Mouse (Mus musculus) MEL (cell line): ENCODE data around the gene Nhlrc4. TPM values are rescaled to one million over a fixed set of nuclear protein-coding genes. Genes with fewer than 3 reads are reported as not detected.

Experiments
- DNase-seq: peaks from one replicate; pipeline ENCODE4 v3.0.0; 2011; ENCODE audit warnings: low read depth, low spot score
- H3K27ac ChIP-seq: 2 replicates; pipeline ENCODE4 v1.5.1; 2012; ENCODE audit warnings: low read depth, mild to moderate bottlenecking, control low read depth, low read length, moderate library complexity; ENCODE audit not compliant: control insufficient read depth
- H3K27me3 ChIP-seq, 2 experiments: fragments of 150-350 bp in 1 of 2; sonication (generic) in 1 of 2; 2 replicates each; pipeline ENCODE4 v1.6.1; 2012; ENCODE audit warnings: low read length in 2 of 2, mild to moderate bottlenecking in 2 of 2, improper control_type of control experiment in 1 of 2, moderate library complexity in 1 of 2; ENCODE audit not compliant: insufficient read depth in 2 of 2, control insufficient read depth in 1 of 2
- H3K36me3 ChIP-seq, 2 experiments: 2 replicates each; pipeline ENCODE4 v1.6.1; 2012 to 2014; ENCODE audit warnings: low read length in 2 of 2, improper control_type of control experiment in 1 of 2, inconsistent platforms in 1 of 2, mild to moderate bottlenecking in 1 of 2; ENCODE audit not compliant: insufficient read depth in 2 of 2, control insufficient read depth in 1 of 2
- H3K4me1 ChIP-seq, 2 experiments: fragments of 150-350 bp in 1 of 2; sonication (generic) in 1 of 2; 2 replicates each; pipeline ENCODE4 v1.6.1; 2012; ENCODE audit warnings: low read length in 2 of 2, improper control_type of control experiment in 1 of 2, mild to moderate bottlenecking in 1 of 2; ENCODE audit not compliant: insufficient read depth in 2 of 2, control insufficient read depth in 1 of 2
- H3K4me3 ChIP-seq, 2 experiments: fragments of 150-350 bp in 1 of 2; sonication (generic) in 1 of 2; 2 replicates each; pipeline ENCODE4 v1.5.1; 2012; ENCODE audit warnings: low read depth in 2 of 2, low read length in 2 of 2, mild to moderate bottlenecking in 2 of 2, moderate library complexity in 2 of 2, control low read depth in 1 of 2, improper control_type of control experiment in 1 of 2; ENCODE audit not compliant: control insufficient read depth in 1 of 2, insufficient read depth in 1 of 2
- H3K79me2 ChIP-seq: 2 replicates; pipeline ENCODE4 v1.6.1; 2012; ENCODE audit warnings: mild to moderate bottlenecking, low read length, moderate library complexity; ENCODE audit not compliant: control insufficient read depth, poor library complexity, insufficient read depth
- H3K9ac ChIP-seq: 2 replicates; pipeline ENCODE4 v1.6.1; 2012; ENCODE audit warnings: low read depth, mild to moderate bottlenecking, control low read depth, low read length, moderate library complexity; ENCODE audit not compliant: control insufficient read depth, poor library complexity, severe bottlenecking
- H3K9me3 ChIP-seq: fragments of 150-350 bp; sonication (generic); replicated peaks from 2 replicates; pipeline ENCODE4 v1.6.1; 2012; ENCODE audit warnings: mild to moderate bottlenecking, low read length, improper control_type of control experiment, moderate library complexity; ENCODE audit not compliant: insufficient read depth
- CHD2 ChIP-seq: IDR thresholded peaks from 2 replicates; pipeline ENCODE4 v1.6.1; 2011; ENCODE audit warnings: low read length, improper control_type of control experiment
- CTCF ChIP-seq, 3 experiments: IDR thresholded peaks in 2 of 3; conservative IDR thresholded peaks in 1 of 3; 2 replicates each; pipeline ENCODE4 v1.5.1; 2011 to 2012; ENCODE audit warnings: low read length in 3 of 3, low read depth in 2 of 3, mild to moderate bottlenecking in 2 of 3, improper control_type of control experiment in 1 of 3, inconsistent platforms in 1 of 3, mixed read lengths in 1 of 3, moderate library complexity in 1 of 3; ENCODE audit not compliant: control insufficient read depth in 1 of 3, insufficient read depth in 1 of 3, poor library complexity in 1 of 3, severe bottlenecking in 1 of 3
- E2F4 ChIP-seq: IDR thresholded peaks from 2 replicates; pipeline ENCODE4 v1.6.1; 2011; ENCODE audit warnings: low read depth, low read length, improper control_type of control experiment, borderline replicate concordance
- ETS1 ChIP-seq: IDR thresholded peaks from 2 replicates; pipeline ENCODE4 v1.6.1; 2012; ENCODE audit warnings: low read depth, mild to moderate bottlenecking, inconsistent platforms, low read length, improper control_type of control experiment, moderate library complexity
- GATA1 ChIP-seq: IDR thresholded peaks from 2 replicates; pipeline ENCODE4 v1.6.1; 2011; ENCODE audit warnings: low read depth, low read length, improper control_type of control experiment
- HCFC1 ChIP-seq: IDR thresholded peaks from 2 replicates; pipeline ENCODE4 v1.6.1; 2012; ENCODE audit warnings: low read depth, mild to moderate bottlenecking, inconsistent platforms, low read length, improper control_type of control experiment, moderate library complexity
- KAT2A ChIP-seq: conservative IDR thresholded peaks from 2 replicates; pipeline ENCODE4 v1.6.1; 2012; ENCODE audit warnings: low read depth, low read length, improper control_type of control experiment, inconsistent platforms
- MAFK ChIP-seq: IDR thresholded peaks from 2 replicates; pipeline ENCODE4 v1.6.1; 2011; ENCODE audit warnings: low read depth, mild to moderate bottlenecking, low read length, improper control_type of control experiment, borderline replicate concordance
- MAX ChIP-seq: IDR thresholded peaks from 2 replicates; pipeline ENCODE4 v1.6.1; 2011; ENCODE audit warnings: low read length, improper control_type of control experiment
- MEF2A ChIP-seq: IDR thresholded peaks from 2 replicates; pipeline ENCODE4 v1.6.1; 2014; ENCODE audit warnings: low read depth, mild to moderate bottlenecking, inconsistent platforms, low read length, improper control_type of control experiment; ENCODE audit not compliant: poor library complexity, insufficient replicate concordance, severe bottlenecking; ENCODE audit errors: extremely low read depth
- POLR2AphosphoS5 ChIP-seq: IDR thresholded peaks from 2 replicates; pipeline ENCODE4 v1.6.1; 2012; ENCODE audit warnings: low read depth, borderline replicate concordance, mild to moderate bottlenecking, inconsistent platforms, low read length, moderate library complexity, mixed read lengths
- RAD21 ChIP-seq: IDR thresholded peaks from 2 replicates; pipeline ENCODE4 v1.6.1; 2011; ENCODE audit warnings: mild to moderate bottlenecking, low read depth, low read length, improper control_type of control experiment
- SMC3 ChIP-seq: IDR thresholded peaks from 2 replicates; pipeline ENCODE4 v1.6.1; 2011; ENCODE audit warnings: low read depth, low read length, improper control_type of control experiment
- TBP ChIP-seq: IDR thresholded peaks from 2 replicates; pipeline ENCODE4 v1.8.0; 2011; ENCODE audit warnings: low read depth, low read length, improper control_type of control experiment
- UBTF ChIP-seq: IDR thresholded peaks from 2 replicates; pipeline ENCODE4 v1.6.1; 2012; ENCODE audit warnings: low read depth, mild to moderate bottlenecking, inconsistent platforms, low read length, improper control_type of control experiment, moderate library complexity, borderline replicate concordance; ENCODE audit not compliant: insufficient read depth
- USF1 ChIP-seq: IDR thresholded peaks from 2 replicates; pipeline ENCODE4 v1.6.1; 2014; ENCODE audit warnings: low read depth, mild to moderate bottlenecking, inconsistent platforms, low read length, improper control_type of control experiment, moderate library complexity
- ZC3H11A ChIP-seq: IDR thresholded peaks from 2 replicates; pipeline ENCODE4 v1.6.1; 2012; ENCODE audit warnings: low read depth, mild to moderate bottlenecking, inconsistent platforms, low read length, improper control_type of control experiment
- ZMIZ1 ChIP-seq: IDR thresholded peaks from 2 replicates; pipeline ENCODE4 v1.6.1; 2012; ENCODE audit warnings: low read depth, mild to moderate bottlenecking, inconsistent platforms, low read length, improper control_type of control experiment, moderate library complexity
- polyA plus RNA-seq, 2 experiments: library from polyadenylated mRNA; stranded (reverse) in 1 of 2; unstranded in 1 of 2; fragments of >175 nt in 1 of 2; fragments of >200 nt in 1 of 2; gene quantifications; 2 replicates each; pipeline versions ENCODE4 v1.2.1 to v1.2.4; 2012; ENCODE audit warnings: low replicate concordance in 2 of 2, low read depth in 1 of 2; ENCODE audit not compliant: insufficient read length in 2 of 2, insufficient read depth in 1 of 2, missing spikeins in 1 of 2
- total RNA-seq: library from RNA; depleted of rRNA; stranded (reverse); fragments of 300-350 nt; gene quantifications from 2 replicates; pipeline ENCODE4 v1.2.3, GENCODE M21; 2012; rRNA removed

The Nhlrc4 gene
- total RNA-seq (0.16 and 0.23 TPM in 2 replicates), polyA plus RNA-seq (under 1 TPM in 1 of 2 experiments, not detected in 1; 0.19 TPM)

DNA sequence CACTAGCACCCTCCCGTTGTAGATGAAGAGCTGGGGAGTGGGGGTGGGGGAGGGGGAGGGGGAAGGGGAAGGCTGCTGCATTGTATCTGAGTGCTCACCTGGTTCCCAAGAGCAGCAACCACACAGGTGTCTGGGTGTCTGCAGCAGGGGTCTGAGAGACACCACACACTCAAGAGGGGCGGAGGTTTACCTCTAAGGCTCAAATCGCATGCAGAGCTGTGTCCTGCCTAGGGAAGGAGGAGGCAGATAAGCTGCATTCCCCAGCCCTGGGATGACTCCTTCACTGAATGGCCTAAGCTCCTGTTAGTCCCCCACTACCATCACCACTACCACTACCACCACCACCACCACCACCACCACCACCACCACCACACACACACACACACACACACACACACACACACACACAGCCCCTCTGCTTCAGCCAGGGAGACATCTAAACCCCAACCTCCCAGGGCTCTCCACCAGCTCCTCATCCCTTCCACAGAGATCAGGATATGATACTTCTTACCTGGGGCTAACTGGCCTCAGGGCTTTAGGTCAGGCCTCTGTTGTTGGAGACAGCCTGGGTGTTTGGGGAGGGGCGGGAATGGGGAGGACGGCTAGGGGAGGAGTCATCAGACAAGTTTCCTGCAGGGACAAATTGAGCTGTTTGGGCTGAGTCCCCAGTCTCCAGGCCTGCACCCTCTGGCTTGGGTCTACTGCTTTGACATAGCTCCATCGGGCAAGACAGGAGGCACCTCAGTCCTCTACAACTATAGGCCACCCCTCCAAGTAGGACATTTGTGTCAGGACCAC, at the start of gene Nhlrc4, which contains the start of gene Pigq:
TSS of gene Nhlrc4 (minus strand) at position 596 of the 798 bp plus-strand sequence.
TSS of gene Pigq (minus strand) at position 571 of the 798 bp plus-strand sequence.
- Histone ChIP-seq H3K9me3 (no peaks in the 10 kb centered on the region), H3K27ac (peak within 1 kb of the TSS; percentile 95), H3K79me2 (peaks cover 25% of the 10 kb centered on the region), H3K4me3 (no peak within 1 kb of the TSS), H3K4me1 (peaks cover 10 to 30% of the 10 kb centered on the region in 2 experiments), H3K36me3 (peaks cover 0 to 17% of the 10 kb centered on the region in 2 experiments; a peak in 2 of 4 replicates), H3K9ac (no peak within 1 kb of the TSS), H3K27me3 (no peaks in the 10 kb centered on the region)
- TF ChIP-seq ETS1 = no peak
- no peak for TF ChIP-seq CTCF (IDR thresholded peaks at IDR 0.05 in 2 of 3, conservative IDR thresholded peaks at IDR 0.05 in 1 of 3; ENCODE audit: control insufficient read depth in 1 of 3, insufficient read depth in 1 of 3, low read depth in 2 of 3, low read length in 3 of 3, poor library complexity in 1 of 3, severe bottlenecking in 1 of 3)
- no peak for TF ChIP-seq CHD2
- TF ChIP-seq USF1 = no peak
- TF ChIP-seq MAX = no peak
- TF ChIP-seq SMC3 = no peak
- no peak for TF ChIP-seq POLR2AphosphoS5
- TF ChIP-seq MAFK = no peak
- TF ChIP-seq KAT2A = no peak
- TF ChIP-seq ZC3H11A = no peak
- TF ChIP-seq ZMIZ1 = no peak
- no peak for TF ChIP-seq UBTF
- TF ChIP-seq MEF2A = no peak
- TF ChIP-seq GATA1 = no peak
- DNase-seq = no peak

DNA sequence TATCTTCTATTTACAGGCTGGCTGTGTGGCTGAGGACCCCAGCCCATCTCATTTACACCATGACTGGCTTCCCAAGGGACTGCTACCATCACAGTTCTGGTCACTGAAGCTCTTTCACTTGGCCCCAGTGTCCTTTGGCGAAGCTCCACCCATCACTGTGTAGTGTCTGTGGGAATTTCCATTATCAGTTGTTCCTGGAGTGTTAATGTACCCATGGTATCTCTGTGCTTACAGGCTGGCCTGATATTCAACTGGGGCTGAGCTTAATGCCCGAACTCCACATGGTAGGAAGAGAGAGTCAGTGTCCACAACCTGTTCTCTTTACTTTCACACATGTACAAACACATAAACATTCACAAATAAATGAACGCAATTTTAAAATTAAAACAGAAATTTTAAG, 48.7 kb upstream of the Nhlrc4 start:
- Histone ChIP-seq H3K27me3 (no peaks in the 10 kb centered on the region), H3K27ac (no peak overlapping the region), H3K36me3 (peaks cover 0 to 2% of the 10 kb centered on the region in 2 experiments; a peak in 1 of 4 replicates), H3K9me3 (no peaks in the 10 kb centered on the region), H3K4me3 (no peak overlapping the region), H3K4me1 (peaks cover 2 to 12% of the 10 kb centered on the region in 2 experiments; a peak in 2 of 4 replicates), H3K9ac (no peak overlapping the region), H3K79me2 (no peaks in the 10 kb centered on the region)
- TF ChIP-seq UBTF = no peak
- no peak for TF ChIP-seq TBP
- TF ChIP-seq MEF2A = no peak
- no peak for TF ChIP-seq MAFK
- TF ChIP-seq RAD21 = no peak
- TF ChIP-seq HCFC1 = no peak
- no peak for TF ChIP-seq E2F4
- DNase-seq = no peak
